Mouse (Mus musculus) neutrophil, adult 5-6 weeks (primary cell): Measurements from ENCODE around the gene Grin2a. TPM values are rescaled to one million over a fixed set of nuclear protein-coding genes. Genes with fewer than 3 reads are reported as not detected.

ENCODE experiments used
- ATAC-seq: fragments of 151-379, 151-347 bp; 2 replicates; pipeline ENCODE4 v1.8.0; 2017; ENCODE audit warnings: mild to moderate bottlenecking, moderate TSS enrichment; ENCODE audit not compliant: insufficient number of reproducible peaks, poor library complexity, low FRiP score, severe bottlenecking; ENCODE audit errors: extremely low read depth
- total RNA-seq: library from RNA; stranded (forward); fragments of 200-1000 nt; gene quantifications from 2 replicates; pipeline ENCODE4 v1.2.3, GENCODE M21; 2017

Grin2a gene
- total RNA-seq, 1 experiment from 2014 or later = 0.23 TPM

DNA sequence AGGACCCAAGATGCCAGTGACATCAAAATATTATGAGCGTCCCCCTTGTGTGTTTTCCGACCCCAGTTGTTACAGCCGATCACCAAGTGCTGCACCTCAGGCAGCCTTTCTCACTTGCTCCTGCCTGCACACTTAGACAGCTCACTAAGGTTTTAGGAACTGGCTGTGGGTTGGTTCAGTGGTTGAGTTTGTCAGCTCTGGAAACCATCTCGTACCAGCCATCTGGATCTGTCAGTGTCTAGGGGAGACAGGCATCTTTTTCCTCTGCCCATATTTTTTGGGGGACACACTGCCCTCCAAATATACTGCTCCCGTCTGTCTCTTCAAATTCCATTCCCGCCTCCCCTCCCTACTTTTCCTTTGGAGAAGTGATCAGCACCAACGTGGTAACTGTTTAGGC, 99.8 kb downstream of the Grin2a start:
- no peak for ATAC-seq

- no peak for ATAC-seq
These were observed 109.2 kb downstream of the Grin2a start for GRCm38 (mm10) chr16:9886155-9886554.

- ATAC-seq = no peak
These were observed 111.2 kb downstream of the Grin2a start for GRCm38 (mm10) chr16:9884141-9884540.

DNA sequence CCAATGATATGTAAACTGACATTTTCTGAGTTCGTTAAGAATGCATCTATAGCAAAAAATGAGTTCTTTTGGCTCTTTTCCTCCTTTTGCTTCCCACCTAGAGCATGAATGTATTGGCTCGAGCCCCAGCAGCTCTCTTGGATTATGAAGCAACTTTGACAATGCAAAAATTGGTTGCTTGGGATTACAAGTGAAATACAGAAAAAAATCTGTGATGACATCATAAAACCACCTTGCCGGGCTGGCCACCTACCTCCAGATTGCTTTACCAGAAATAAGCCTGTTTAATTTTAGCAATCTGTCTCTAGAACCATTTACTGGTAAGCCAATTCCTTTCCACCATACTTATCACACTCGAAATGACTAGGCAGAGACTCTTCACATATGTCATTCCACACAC, 112.9 kb downstream of the Grin2a start:
- ATAC-seq = no peak

GRCm38 (mm10) chr16:9873001-9873400, 122.4 kb downstream of the Grin2a start:
- ATAC-seq = no peak

GRCm38 (mm10) chr16:9865710-9866109, 129.7 kb downstream of the Grin2a start:
- no peak for ATAC-seq

DNA sequence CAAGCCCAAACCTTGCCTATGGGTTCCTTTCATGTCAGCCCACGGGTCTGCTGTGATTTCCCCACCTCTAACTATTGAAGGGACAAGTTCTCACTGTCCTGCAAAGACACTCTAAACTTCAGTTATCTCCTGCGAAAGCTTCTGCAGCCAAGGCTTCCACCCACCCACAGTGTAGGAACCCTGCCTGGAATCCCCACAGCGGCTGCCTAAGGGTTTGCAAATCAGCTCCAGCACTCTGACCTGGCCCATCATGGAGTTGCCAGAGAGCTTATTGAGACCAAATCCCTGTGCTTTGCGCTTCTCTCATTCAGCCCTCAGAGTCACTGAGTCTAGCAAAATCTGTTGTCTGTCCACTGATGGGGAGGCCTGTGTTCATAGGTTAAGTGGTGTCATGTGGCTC, 130.3 kb downstream of the Grin2a start:
- no peak for ATAC-seq

DNA sequence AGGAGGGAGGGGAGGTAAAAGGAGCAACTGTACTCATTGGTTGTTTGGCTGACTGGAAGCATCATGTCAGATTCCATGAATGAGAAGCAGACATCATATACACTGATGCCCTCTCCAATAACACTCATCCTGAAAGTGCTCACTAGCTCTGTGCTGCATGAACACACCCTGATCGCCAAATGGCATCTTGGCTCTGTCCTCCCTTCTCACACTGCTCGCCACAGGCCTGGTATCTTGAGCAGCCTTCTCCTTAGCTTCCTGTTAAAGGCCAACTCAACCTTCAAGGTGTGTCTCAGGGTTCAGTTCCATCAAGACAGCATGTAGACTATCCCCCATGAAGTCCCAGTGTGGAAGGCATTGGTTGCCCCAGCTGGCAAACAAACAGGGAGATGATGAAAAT, 137.6 kb downstream of the Grin2a start:
- no peak for ATAC-seq

GRCm38 (mm10) chr16:9851265-9851988, 143.9 kb downstream of the Grin2a start:
- ATAC-seq = no peak

- ATAC-seq = no peak
These were observed 153.9 kb downstream of the Grin2a start for GRCm38 (mm10) chr16:9841496-9841895.

GRCm38 (mm10) chr16:9836542-9836941, 158.8 kb downstream of the Grin2a start:
- no peak for ATAC-seq

DNA sequence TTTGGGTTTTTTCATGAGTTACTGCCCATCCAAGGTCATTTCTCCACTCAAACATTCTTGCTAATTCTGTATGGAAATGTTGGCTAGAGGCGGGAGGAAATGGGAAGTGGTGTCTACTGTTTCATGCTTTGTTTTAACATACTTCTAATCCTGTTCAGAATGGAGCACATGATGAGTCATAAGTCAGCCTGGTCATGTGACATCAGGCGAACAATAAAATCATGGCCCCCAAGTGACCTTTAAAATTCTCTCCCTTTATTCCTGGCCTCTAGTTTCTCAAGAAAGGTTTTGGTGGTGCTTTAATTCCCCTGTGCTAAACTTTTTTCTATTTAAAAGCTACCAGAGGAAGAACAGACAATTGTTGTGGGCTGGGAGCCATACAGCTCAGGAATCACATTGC, 161.1 kb downstream of the Grin2a start:
- ATAC-seq = no peak

DNA sequence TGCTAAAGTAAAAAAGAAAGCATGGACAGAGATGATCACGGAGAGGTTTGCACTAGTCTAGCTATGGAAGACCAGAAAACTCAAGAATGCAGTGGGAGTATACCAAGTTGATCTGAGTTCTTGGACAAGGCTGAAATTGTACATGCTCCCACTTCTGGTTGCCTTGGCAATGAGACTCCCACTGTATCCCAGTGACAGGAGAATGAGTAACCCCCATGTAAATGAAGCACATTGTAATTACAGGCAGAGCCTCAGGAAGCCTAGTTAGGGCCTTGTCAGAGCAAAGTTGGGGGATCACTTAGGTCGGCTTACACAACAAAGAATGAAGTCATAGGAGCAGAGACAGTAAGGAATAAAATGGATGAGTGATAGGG, 170.3 kb downstream of the Grin2a start:
- no peak for ATAC-seq

DNA sequence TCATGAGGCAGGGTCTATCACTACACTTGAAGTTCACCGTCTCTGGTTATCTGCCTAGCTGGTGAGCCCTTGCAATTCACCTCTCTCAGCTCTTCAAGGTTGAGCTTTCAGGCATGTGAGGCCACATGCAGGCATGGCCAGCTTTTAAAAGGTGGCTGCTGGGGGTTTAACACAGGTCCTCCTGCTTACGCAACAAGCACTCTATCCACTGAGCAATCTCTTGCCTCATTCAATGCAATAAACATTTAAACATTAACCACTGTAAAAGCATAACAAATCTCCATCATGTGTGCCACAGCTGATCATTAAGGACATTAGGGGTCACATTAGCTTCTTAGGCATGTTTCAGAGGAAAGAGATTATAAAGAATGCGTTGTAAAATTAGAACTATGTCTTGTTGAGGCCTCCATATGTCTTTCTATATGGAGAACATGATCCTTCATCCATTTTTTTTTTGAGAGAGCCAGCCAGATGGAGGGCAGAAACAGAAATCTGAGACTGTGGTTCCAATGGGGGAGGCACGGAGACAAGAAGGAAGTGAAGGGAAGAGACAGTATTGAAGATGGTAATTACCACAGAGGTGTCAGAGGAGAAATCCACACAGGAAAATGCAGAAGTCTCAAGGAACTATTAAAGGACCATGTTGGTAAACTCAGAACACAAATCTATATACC, 170.8 kb downstream of the Grin2a start:
- ATAC-seq = no peak

- no peak for ATAC-seq
These were observed 171.7 kb downstream of the Grin2a start for GRCm38 (mm10) chr16:9823686-9824085.

GRCm38 (mm10) chr16:9819508-9819907, 175.9 kb downstream of the Grin2a start:
- ATAC-seq = no peak

GRCm38 (mm10) chr16:9801338-9801737, 194.0 kb downstream of the Grin2a start:
- ATAC-seq = no peak

DNA sequence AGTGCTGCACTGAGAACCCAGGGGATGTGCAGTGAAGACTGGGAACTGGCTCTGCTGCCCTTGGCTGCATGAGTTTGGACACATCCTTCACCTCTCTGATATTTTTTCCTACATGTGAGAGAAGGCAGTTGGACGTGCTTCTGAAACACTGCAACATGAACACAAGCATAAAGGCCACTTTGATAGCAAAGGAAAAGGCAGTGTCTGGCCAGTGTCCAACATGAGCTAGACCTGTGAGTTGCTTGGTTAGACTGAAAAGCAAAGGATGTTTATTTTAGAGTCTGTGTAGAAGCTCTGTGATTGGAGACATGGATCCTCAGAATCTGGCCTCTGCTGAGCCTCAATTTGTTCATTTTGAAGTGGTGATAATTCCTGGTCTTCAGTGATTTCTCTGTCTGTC, 195.1 kb downstream of the Grin2a start:
- no peak for ATAC-seq

GRCm38 (mm10) chr16:9792976-9793375, 202.4 kb downstream of the Grin2a start:
- no peak for ATAC-seq

- ATAC-seq = no peak
These were observed 209.1 kb downstream of the Grin2a start for GRCm38 (mm10) chr16:9786261-9786660.

DNA sequence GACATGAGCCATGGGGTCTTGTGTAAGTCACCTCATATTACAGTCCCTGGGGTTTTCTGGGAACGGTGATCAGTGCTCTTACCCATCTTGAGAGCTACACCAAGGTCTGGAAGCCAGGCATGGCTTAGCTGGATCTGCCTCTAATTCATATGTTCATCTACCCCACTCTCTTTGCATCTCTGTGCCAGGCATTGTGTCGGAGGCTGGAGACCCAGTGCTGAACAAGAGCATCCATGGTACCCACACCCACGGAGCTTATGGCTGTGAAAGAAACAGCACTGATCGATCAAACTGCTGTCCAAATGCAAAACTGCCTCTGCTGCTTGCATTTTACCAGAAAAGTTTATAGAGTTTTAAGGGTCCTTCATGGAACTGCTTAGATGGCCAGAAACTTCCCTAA, 209.5 kb downstream of the Grin2a start:
- ATAC-seq = no peak
